Mouse (Mus musculus): ENCODE measurements around the gene Ncoa4. TPM values are rescaled to one million over a fixed set of nuclear protein-coding genes. Genes with fewer than 3 reads are reported as not detected.
A peak's percentile ranks its signal among the peaks of the same experiment; 100 is the strongest.
"Not testable (repeated sequence)": the region's sequence is repeated elsewhere in the genome, so short reads cannot be mapped to it uniquely, and the experiment has no call there.

Gene Ncoa4
- polyA plus RNA-seq, 1 experiment from 2014 or later = 105 TPM

GRCm38 (mm10) chr14:32179393-32180195, 19.9 kb downstream of the Ncoa4 start:
- ATAC-seq (ENCODE audit: insufficient read depth) = no peak
- peaks cover 63% of the 10 kb centered on the region for H3K36me3 ChIP-seq (ENCODE audit: insufficient read depth)
- WGBS = 81% methylated on average over 10 of the region's 10 CpGs

GRCm38 (mm10) chr14:32180861-32181260, 21.2 kb downstream of the Ncoa4 start:
- TF ChIP-seq CTCF (IDR thresholded peaks at IDR 0.05; ENCODE audit: low read depth) = no peak
- WGBS = 87% methylated on average over 6 of the region's 6 CpGs
- H3K9me3 ChIP-seq (ENCODE audit: low read depth, low read length) = no peaks in the 10 kb centered on the region
- no peaks in the 10 kb centered on the region for H3K4me1 ChIP-seq (ENCODE audit: insufficient read depth)
- no peak overlapping the region for H3K27ac ChIP-seq (ENCODE audit: low read depth)
- no peak for ATAC-seq (ENCODE audit: insufficient read depth)
- no peak overlapping the region for H3K4me3 ChIP-seq (ENCODE audit: low read depth, low read length)
- no peak overlapping the region for H3K4me2 ChIP-seq
- DNase-seq = no peak
- H3K27me3 ChIP-seq (ENCODE audit: insufficient read depth, low read length) = no peaks in the 10 kb centered on the region
- H3K9ac ChIP-seq = no peak overlapping the region
- H3K36me3 ChIP-seq (ENCODE audit: insufficient read depth) = peaks cover 66% of the 10 kb centered on the region

More at GRCm38 (mm10) chr14:32179393-32180195, 19.9 kb downstream of the Ncoa4 start:
- no peaks in the 10 kb centered on the region for H3K9me3 ChIP-seq (ENCODE audit: low read depth, low read length)
- H3K4me2 ChIP-seq = no peak overlapping the region
- H3K9ac ChIP-seq = no peak overlapping the region
- H3K4me3 ChIP-seq (ENCODE audit: low read depth, low read length) = no peak overlapping the region
- H3K4me1 ChIP-seq (ENCODE audit: insufficient read depth) = no peaks in the 10 kb centered on the region
- no peaks in the 10 kb centered on the region for H3K27me3 ChIP-seq (ENCODE audit: insufficient read depth, low read length)
- H3K27ac ChIP-seq (ENCODE audit: low read depth) = no peak overlapping the region
- DNase-seq = no peak
- TF ChIP-seq CTCF (IDR thresholded peaks at IDR 0.05; ENCODE audit: low read depth) = no peak

DNA sequence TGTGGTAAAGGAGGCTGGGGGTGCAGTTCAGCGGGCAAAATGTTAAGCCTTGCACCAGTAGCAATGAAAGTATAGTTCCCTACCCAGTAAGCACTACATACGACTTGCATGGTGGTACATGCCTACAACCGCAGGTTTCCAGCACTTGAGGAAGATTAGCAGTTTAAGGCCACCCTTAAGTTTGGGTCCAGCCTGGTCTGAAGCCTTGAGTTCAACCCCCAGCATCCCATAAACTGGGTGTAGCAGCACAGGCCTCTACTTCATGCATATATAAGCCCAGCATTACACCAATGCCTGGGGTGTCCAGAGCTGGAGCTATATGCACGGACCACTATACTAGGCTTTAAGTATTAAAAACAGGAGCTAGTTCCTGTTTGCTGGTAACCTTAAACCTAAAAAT, 24.2 kb downstream of the Ncoa4 start:
- ATAC-seq (ENCODE audit: insufficient read depth) (no peak), DNase-seq (no peak)
- Histone ChIP-seq H3K4me1 (ENCODE audit: insufficient read depth) (no peaks in the 10 kb centered on the region), H3K27ac (ENCODE audit: low read depth) (no peak overlapping the region), H3K9me3 (ENCODE audit: low read depth, low read length) (no peaks in the 10 kb centered on the region), H3K4me3 (ENCODE audit: low read depth, low read length) (no peak overlapping the region), H3K36me3 (ENCODE audit: insufficient read depth) (peaks cover 90% of the 10 kb centered on the region), H3K27me3 (ENCODE audit: insufficient read depth, low read length) (no peaks in the 10 kb centered on the region), H3K4me2 (no peak overlapping the region), H3K9ac (no peak overlapping the region)
- no peak for TF ChIP-seq CTCF (IDR thresholded peaks at IDR 0.05; ENCODE audit: low read depth)
- WGBS = 99% methylated on average over 4 of the region's 4 CpGs

- 81% methylated on average over 6 of the region's 6 CpGs for WGBS
- Histone ChIP-seq H3K4me3 (ENCODE audit: low read depth, low read length) (no peak overlapping the region), H3K36me3 (ENCODE audit: insufficient read depth) (peaks cover 76% of the 10 kb centered on the region), H3K9ac (no peak overlapping the region), H3K4me1 (ENCODE audit: insufficient read depth) (no peaks in the 10 kb centered on the region), H3K4me2 (no peak overlapping the region), H3K27ac (ENCODE audit: low read depth) (no peak overlapping the region), H3K27me3 (ENCODE audit: insufficient read depth, low read length) (no peaks in the 10 kb centered on the region), H3K9me3 (ENCODE audit: low read depth, low read length) (no peaks in the 10 kb centered on the region)
- ATAC-seq (ENCODE audit: insufficient read depth) (no peak), DNase-seq (no peak)
- TF ChIP-seq CTCF (IDR thresholded peaks at IDR 0.05; ENCODE audit: low read depth) = no peak
Observed at GRCm38 (mm10) chr14:32190627-32191391, 31.1 kb downstream of the Ncoa4 start.

GRCm38 (mm10) chr14:32191926-32192325, 32.3 kb downstream of the Ncoa4 start:
- Histone ChIP-seq H3K9ac (no peak overlapping the region), H3K27me3 (ENCODE audit: insufficient read depth, low read length) (no peaks in the 10 kb centered on the region), H3K4me2 (no peak overlapping the region), H3K4me1 (ENCODE audit: insufficient read depth) (no peaks in the 10 kb centered on the region), H3K4me3 (ENCODE audit: low read depth, low read length) (no peak overlapping the region), H3K36me3 (ENCODE audit: insufficient read depth) (peaks cover 71% of the 10 kb centered on the region), H3K9me3 (ENCODE audit: low read depth, low read length) (no peaks in the 10 kb centered on the region), H3K27ac (ENCODE audit: low read depth) (no peak overlapping the region)
- DNase-seq (no peak), ATAC-seq (ENCODE audit: insufficient read depth) (no peak)
- 85% methylated on average over 5 of the region's 5 CpGs for WGBS
- TF ChIP-seq CTCF (IDR thresholded peaks at IDR 0.05; ENCODE audit: low read depth) = no peak

- no peaks in the 10 kb centered on the region for H3K4me1 ChIP-seq (ENCODE audit: insufficient read depth)
- no peak overlapping the region for H3K27ac ChIP-seq (ENCODE audit: low read depth)
- WGBS = 43% methylated on average over 3 of the region's 3 CpGs
- H3K9me3 ChIP-seq (ENCODE audit: low read depth, low read length) = no peaks in the 10 kb centered on the region
- no peak overlapping the region for H3K9ac ChIP-seq
- peak; percentile 70 for TF ChIP-seq CTCF (IDR thresholded peaks at IDR 0.05; ENCODE audit: low read depth)
- ATAC-seq (ENCODE audit: insufficient read depth) (no peak), DNase-seq (peak; percentile 77)
- H3K27me3 ChIP-seq (ENCODE audit: insufficient read depth, low read length) = no peaks in the 10 kb centered on the region
- H3K4me3 ChIP-seq (ENCODE audit: low read depth, low read length) = no peak overlapping the region
- no peak overlapping the region for H3K4me2 ChIP-seq
- H3K36me3 ChIP-seq (ENCODE audit: insufficient read depth) = peaks cover 71% of the 10 kb centered on the region
Observed at GRCm38 (mm10) chr14:32192437-32192836, 32.8 kb downstream of the Ncoa4 start.

GRCm38 (mm10) chr14:32193557-32193956, 33.9 kb downstream of the Ncoa4 start:
- not testable (repeated sequence) for DNase-seq; H3K4me1 ChIP-seq (ENCODE audit: insufficient read depth); ATAC-seq (ENCODE audit: insufficient read depth); H3K9me3 ChIP-seq (ENCODE audit: low read depth, low read length); H3K4me2 ChIP-seq; H3K27me3 ChIP-seq (ENCODE audit: insufficient read depth, low read length); H3K27ac ChIP-seq (ENCODE audit: low read depth); H3K4me3 ChIP-seq (ENCODE audit: low read depth, low read length); H3K9ac ChIP-seq
- peaks cover 69% of the 10 kb centered on the region for H3K36me3 ChIP-seq (ENCODE audit: insufficient read depth)
- WGBS = 73% methylated on average over 5 of the region's 5 CpGs

Data from lung, embryonic 14.5 days (tissue).